Mouse (Mus musculus) lung, postnatal 0 days (tissue): ENCODE data around the gene Rnf166.

ENCODE experiments used
- CTCF ChIP-seq: IDR thresholded peaks from 2 replicates; pipeline ENCODE4 v1.5.1; 2016; ENCODE audit warnings: antibody characterized with exemption, mild to moderate bottlenecking
- EP300 ChIP-seq: IDR thresholded peaks from 2 replicates; pipeline ENCODE4 v1.6.1; 2016; ENCODE audit warnings: antibody characterized with exemption, mild to moderate bottlenecking, control low read depth

DNA sequence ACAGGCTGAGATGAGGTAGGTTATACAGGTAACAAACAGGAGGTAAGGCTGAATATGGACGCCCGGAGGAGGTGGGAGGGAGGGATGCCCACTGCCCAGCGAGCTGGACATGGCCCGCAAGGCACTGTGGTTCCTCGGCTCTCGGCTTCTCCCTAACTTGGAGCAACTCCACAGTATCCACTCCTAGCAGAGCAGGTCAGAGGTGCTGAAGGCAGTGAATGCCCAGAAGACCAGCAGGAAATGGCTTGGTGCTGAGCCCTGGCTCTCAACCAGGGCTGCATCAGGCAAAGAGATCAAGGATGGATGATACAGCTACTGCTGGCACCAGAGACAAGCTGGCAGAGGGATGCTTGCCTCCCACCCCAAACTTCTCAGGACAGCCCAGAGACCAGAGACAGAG lies 48.6 kb upstream of the Rnf166 start:
- TF ChIP-seq CTCF (no peak), EP300 (no peak)
